Mouse (Mus musculus): Measurements from ENCODE around the gene Hist1h1d.

Hist1h1d gene

GRCm38 (mm10) chr13:23552962-23553361 lies at the start of gene Hist1h1d:
Hist1h1d (plus strand) TSS chr13:23553262.
- no peak for DNase-seq (ENCODE audit: low read depth, low spot score)

GRCm38 (mm10) chr13:23503797-23504196 lies 49.3 kb upstream of the Hist1h1d start:
- peak; percentile 87 for DNase-seq (ENCODE audit: low read depth, low spot score)

DNA sequence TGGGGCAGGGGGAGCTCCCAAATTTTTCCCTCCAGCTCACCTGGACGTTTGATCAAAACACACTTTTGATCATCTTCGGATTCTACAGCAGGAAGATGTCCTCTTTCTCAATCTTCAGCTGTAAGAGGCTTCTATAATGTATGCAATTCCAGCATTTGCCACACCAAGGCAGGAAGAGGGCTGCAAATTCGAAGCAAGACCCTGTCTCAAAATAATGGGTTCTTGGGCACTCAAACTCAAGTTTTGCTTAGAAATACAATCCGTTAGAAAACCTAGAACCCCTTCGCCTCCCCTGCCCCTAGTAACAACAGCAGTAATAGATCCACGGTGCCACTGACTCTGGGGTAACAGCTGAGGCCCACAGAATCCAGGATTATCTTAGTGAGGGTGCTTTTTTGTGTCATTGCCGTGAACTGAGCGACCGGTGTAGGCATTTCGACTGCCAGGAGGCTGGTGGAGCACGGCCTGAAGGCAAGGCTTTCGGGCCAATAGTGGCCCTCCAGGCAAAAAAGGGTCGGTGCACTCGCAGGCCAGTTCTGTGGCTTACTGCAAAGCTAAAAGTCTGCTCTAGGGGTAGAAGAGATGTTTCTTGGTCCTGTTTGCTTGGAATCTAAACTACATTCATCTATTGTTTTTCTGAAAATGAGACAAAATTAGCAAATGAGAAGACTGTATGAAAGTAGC lies 47.3 kb upstream of the Hist1h1d start:
- DNase-seq (ENCODE audit: low read depth, low spot score): peak; percentile 73

DNA sequence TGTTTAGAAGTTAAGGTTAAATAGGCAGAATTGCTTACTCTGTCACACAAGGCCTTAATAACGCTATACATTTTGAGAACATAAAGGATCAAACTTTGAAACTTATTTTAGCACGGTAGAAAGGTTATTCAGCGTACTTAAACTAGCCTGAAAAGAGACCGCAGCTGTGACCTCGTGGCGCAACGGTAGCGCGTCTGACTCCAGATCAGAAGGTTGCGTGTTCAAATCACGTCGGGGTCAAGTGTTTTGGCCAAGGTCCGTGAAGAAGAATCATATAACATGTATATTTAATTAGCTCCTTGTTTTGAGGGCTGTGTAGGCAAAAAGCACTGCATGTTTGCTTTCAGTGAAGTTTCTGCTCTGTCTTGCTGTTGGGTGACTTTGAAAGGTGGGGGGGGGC lies 46.7 kb upstream of the Hist1h1d start:
- DNase-seq (ENCODE audit: low read depth, low spot score): peak; percentile 84

GRCm38 (mm10) chr13:23506819-23507515 lies 46.1 kb upstream of the Hist1h1d start:
- peak; percentile 92 for DNase-seq (ENCODE audit: low read depth, low spot score)

DNA sequence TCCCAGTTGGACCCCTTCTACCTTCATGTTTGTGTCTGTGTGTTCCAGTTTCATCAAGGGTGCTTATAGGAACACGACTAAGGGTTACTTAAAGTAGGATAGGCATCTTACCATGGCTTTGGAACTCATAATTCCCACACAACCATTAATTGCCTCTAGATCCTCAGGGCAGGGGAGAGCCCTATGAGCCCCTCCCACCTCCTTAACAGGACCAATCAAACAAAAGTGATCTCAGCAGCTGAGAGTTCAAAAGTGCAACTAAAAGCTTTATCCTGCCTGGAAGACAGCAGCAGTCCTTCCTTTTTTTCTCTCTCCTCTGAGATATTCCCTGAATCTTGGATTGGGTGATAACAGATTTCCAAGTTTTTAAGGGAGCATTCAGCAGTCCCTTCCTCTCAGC lies 42.9 kb upstream of the Hist1h1d start:
- no peak for DNase-seq (ENCODE audit: low read depth, low spot score)

DNA sequence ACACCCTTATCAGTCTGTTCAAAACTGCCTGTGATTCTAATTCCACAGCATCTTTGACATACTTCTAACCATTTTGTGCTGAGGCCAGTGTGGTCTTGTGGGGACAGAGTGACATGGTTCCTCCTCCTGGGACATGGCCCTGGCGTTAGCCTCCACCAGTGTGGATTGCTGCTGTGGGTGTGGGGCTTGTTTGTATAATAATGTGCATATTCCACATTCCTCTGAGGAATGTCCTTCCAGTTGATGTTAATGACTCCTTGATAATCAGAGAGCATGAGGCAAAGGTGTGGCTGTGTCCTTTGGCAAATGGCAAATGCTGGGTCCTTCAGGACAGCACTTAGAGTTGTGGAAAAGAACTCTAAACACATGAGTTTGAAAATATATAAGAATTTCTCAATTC lies 39.5 kb upstream of the Hist1h1d start:
- DNase-seq (ENCODE audit: low read depth, low spot score): peak; percentile 59

GRCm38 (mm10) chr13:23515281-23515680 lies 37.8 kb upstream of the Hist1h1d start:
- DNase-seq (ENCODE audit: low read depth, low spot score): peak; percentile 72

- DNase-seq (ENCODE audit: low read depth, low spot score): peak; percentile 82
These were observed 37.0 kb upstream of the Hist1h1d start for GRCm38 (mm10) chr13:23515826-23516620.

DNA sequence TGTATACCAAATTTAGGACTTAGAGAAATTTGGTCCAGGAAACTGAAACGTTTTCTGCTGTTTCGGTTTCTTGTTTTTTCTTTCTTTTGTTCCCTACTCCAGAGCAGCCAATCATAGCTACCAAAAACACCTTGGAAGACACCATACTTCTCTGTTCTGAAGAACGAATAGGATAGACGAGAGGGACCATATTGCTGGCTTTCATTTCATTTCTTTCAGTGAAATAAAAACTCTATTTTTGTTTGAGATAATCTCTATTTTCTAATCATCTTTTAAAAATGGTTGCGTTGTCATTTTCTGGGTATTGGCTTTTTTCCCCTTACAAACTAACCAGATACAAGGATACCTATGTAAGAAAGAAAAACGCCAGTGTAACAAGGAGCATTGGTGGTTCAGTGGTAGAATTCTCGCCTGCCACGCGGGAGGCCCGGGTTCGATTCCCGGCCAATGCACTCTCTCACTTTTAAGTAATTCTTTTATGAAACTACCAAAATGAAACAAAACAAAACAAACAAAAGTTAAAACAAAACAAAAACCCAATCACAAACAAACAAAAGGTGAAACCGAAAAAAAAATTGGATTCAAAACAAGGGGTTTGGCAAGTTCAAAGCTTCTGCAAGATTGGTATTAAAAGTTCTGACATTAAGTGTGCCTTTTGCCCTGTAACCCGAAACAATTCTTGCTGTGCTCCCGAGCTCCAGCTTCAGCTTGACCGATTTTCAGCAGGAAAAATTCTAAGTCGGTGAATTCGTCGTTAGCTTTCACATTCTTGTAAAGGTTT lies 36.0 kb upstream of the Hist1h1d start:
- DNase-seq (ENCODE audit: low read depth, low spot score): peak; percentile 63

- peak; percentile 92 for DNase-seq (ENCODE audit: low read depth, low spot score)
These were observed 35.3 kb upstream of the Hist1h1d start for GRCm38 (mm10) chr13:23517603-23518294.

- DNase-seq (ENCODE audit: low read depth, low spot score): no peak
These were observed 34.8 kb upstream of the Hist1h1d start for GRCm38 (mm10) chr13:23518295-23518603.

DNA sequence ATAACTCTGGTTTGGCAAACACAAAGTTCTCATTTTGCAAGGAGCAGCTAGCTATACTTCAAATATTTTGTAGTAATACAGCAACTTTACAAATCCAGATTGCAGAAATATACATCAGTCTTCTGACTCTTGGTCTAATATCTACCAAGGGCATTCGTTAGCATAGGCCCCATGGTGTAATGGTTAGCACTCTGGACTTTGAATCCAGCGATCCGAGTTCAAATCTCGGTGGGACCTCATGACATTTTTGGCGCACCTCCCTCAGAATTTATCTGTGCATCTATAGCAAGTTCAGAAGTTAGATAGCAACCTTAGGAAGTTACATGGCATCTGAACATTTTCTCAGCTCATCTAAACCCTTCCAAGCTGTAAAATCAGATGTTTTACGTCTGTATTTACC lies 34.2 kb upstream of the Hist1h1d start:
- peak; percentile 88 for DNase-seq (ENCODE audit: low read depth, low spot score)

- peak; percentile 89 for DNase-seq (ENCODE audit: low read depth, low spot score)
These were observed 33.6 kb upstream of the Hist1h1d start for GRCm38 (mm10) chr13:23519416-23519815.

DNA sequence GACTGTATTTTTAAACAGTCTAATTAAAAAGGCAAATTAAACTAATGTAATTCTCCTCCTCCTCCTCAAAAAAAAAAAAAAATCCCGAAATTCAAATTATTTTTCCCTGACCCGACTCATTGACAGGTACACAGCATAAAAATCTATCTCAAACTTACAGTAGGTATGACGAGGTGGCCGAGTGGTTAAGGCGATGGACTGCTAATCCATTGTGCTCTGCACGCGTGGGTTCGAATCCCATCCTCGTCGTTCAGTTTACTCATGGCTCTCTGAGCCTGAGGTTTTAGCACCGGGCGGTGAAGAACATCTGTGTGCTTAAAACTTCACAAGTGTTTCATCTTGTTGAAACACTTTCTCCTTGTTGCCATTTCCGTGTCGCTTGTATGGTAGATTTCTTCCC lies 31.4 kb upstream of the Hist1h1d start:
- peak; percentile 90 for DNase-seq (ENCODE audit: low read depth, low spot score)

- no peak for DNase-seq (ENCODE audit: low read depth, low spot score)
These were observed 29.1 kb upstream of the Hist1h1d start for GRCm38 (mm10) chr13:23523976-23524375.

- DNase-seq (ENCODE audit: low read depth, low spot score): peak; percentile 92
These were observed 28.4 kb upstream of the Hist1h1d start for GRCm38 (mm10) chr13:23524654-23525053.

DNA sequence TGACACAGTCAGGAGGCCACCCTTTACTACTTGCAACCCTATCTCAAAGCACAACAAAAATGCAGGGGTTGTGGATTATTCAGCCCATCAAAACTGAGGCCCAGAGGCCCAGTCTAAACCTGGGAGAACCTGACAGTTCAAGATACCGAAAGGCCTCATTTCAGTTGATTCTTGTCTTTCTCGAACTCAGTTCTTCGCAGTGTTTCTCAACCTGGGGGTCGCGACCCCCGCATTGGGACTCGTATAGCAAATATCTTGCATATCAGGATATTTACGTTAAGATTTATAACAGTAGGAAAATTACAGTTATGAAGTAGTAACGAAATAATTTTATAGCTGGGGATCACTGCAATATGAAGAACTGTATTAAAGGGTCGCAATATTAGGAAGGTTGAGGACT lies 27.2 kb upstream of the Hist1h1d start:
- peak; percentile 79 for DNase-seq (ENCODE audit: low read depth, low spot score)

DNA sequence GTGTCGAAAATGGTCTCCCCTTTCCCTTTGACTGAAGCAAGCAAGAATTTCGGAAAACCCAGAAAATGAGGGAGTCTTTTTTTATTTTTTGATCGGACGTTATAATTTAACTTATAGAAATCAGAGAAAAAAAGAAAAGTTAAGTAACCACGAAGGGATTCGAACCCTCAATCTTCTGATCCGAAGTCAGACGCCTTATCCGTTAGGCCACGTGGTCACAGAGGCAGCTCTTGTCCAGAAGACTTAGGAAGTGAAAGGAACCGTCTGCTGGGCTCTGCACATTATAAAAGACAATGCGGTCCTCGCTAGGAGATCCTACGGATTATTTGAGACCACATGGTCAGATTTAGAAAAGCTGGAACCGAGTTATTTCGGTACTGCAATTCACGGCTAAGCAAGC lies 26.8 kb upstream of the Hist1h1d start:
- peak; percentile 90 for DNase-seq (ENCODE audit: low read depth, low spot score)

- DNase-seq (ENCODE audit: low read depth, low spot score): no peak
These were observed 24.1 kb upstream of the Hist1h1d start for GRCm38 (mm10) chr13:23529005-23529404.

- DNase-seq (ENCODE audit: low read depth, low spot score): no peak
These were observed 23.4 kb upstream of the Hist1h1d start for GRCm38 (mm10) chr13:23529480-23530165.

Data from ES-CJ7 (cell line).